18 mouse cellular contexts compared by ENCODE assay signal in the genomic region with DNA sequence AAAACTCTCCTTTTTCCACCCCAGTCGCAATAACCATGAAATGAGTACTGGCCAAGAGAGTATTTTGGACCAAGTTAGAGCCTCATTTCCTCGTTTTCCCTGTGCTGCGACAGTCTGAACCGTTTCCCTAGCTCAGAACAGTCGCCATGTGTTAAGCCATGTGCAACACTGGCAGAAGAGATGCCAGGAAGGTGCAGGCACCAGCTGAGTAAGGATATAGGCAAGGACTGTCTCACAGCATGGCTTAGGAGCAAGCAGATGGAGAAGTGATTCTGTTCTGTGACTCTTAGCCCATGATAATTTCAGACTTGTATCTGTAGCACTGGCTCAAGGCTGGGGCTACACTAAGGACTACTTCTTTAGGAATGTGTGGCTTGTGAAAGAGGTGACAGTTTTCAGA.
DNase-seq lines count a peak whose midpoint lies in the region; ATAC-seq lines count a peak whose summit lies in the region.
"Had no signal": no experiment of that assay in that cellular context is flagged by ENCODE, and none has a peak within 500 bp of the region (broad histone marks: within the 10 kb centered on the region; RNA-seq: fewer than 3 reads in every experiment).

No protein-coding gene starts in this region.

- H3K4me2 ChIP-seq in forebrain, embryonic 14.5 days (ENCODE audit: low read length) = no peak overlapping the region
- H3K4me2 ChIP-seq in forebrain, embryonic 12.5 days = no peak overlapping the region
- H3K4me2 ChIP-seq: hindbrain, embryonic 15.5 days; midbrain, embryonic 13.5 days had no signal

- H3K27me3 ChIP-seq in forebrain, embryonic 14.5 days (replicated peaks; ENCODE audit: control insufficient read depth, insufficient read depth, low read length) = no peaks in the 10 kb centered on the region
- H3K27me3 ChIP-seq in forebrain, embryonic 12.5 days = no peaks in the 10 kb centered on the region
- H3K27me3 ChIP-seq: hindbrain, embryonic 15.5 days; midbrain, embryonic 13.5 days had no signal

- ATAC-seq in forebrain, embryonic 14.5 days = peak; percentile 50; the same call in 1 of the 2 replicates
- no peak for ATAC-seq in forebrain, embryonic 12.5 days (ENCODE audit: low FRiP score)
- ATAC-seq: midbrain, embryonic 13.5 days had no signal

- no peak overlapping the region for H3K9ac ChIP-seq in forebrain, embryonic 14.5 days (ENCODE audit: low read length)
- H3K9ac ChIP-seq in forebrain, embryonic 12.5 days = no peak overlapping the region
- H3K9ac ChIP-seq: hindbrain, embryonic 15.5 days; midbrain, embryonic 13.5 days had no signal

- no peaks in the 10 kb centered on the region for H3K4me1 ChIP-seq in forebrain, embryonic 14.5 days (ENCODE audit: control insufficient read depth, insufficient read depth, low read length)
- no peaks in the 10 kb centered on the region for H3K4me1 ChIP-seq in forebrain, embryonic 12.5 days

- no peak for DNase-seq in forebrain, embryonic 14.5 days (ENCODE audit: low spot score)
- DNase-seq in layer of hippocampus, adult 9-11 months = peak; percentile 64
- DNase-seq in layer of hippocampus, adult 9-10 months (ENCODE audit: low spot score) = no peak
- peak; percentile 89 for DNase-seq in cerebellum, adult 11-12 months
- DNase-seq in cerebellum, postnatal 36 days = peak; percentile 71 to 72
- no peak for DNase-seq in gastrocnemius, postnatal 14 days
- DNase-seq in kidney, postnatal 10 days = no peak
- DNase-seq: adrenal gland, postnatal 14 days; kidney, adult 2 months; kidney, postnatal 36 days; lung, adult 2 months; lung, postnatal 4 days; thymus, adult 18-20 months had no signal

- H3K36me3 ChIP-seq in forebrain, embryonic 14.5 days (ENCODE audit: control insufficient read depth, insufficient read depth, low read length) = no peaks in the 10 kb centered on the region
- H3K36me3 ChIP-seq in forebrain, embryonic 12.5 days (replicated peaks) = no peaks in the 10 kb centered on the region
- H3K36me3 ChIP-seq: embryonic facial prominence, embryonic 10.5 days; hindbrain, embryonic 15.5 days; midbrain, embryonic 13.5 days had no signal

- H3K4me3 ChIP-seq in forebrain, embryonic 14.5 days (ENCODE audit: low read depth, low read length) = no peak overlapping the region
- no peak overlapping the region for H3K4me3 ChIP-seq in forebrain, embryonic 12.5 days (replicated peaks)
- H3K4me3 ChIP-seq: embryonic facial prominence, embryonic 10.5 days; erythroblast, embryonic 14.5 days; hindbrain, embryonic 15.5 days; midbrain, embryonic 13.5 days had no signal

- WGBS in forebrain, embryonic 14.5 days = 62% methylated on average over 5 of the region's 5 CpGs
- 74% methylated on average over 5 of the region's 5 CpGs for WGBS in forebrain, embryonic 12.5 days

- H3K9me3 ChIP-seq in forebrain, embryonic 14.5 days (replicated peaks; ENCODE audit: control insufficient read depth, low read length) = no peaks in the 10 kb centered on the region
- H3K9me3 ChIP-seq in forebrain, embryonic 12.5 days = no peaks in the 10 kb centered on the region
- H3K9me3 ChIP-seq: embryonic facial prominence, embryonic 10.5 days; hindbrain, embryonic 15.5 days; midbrain, embryonic 13.5 days had no signal

- intact Hi-C loops in gastrocnemius, postnatal 14 days (cut with DNase I; ENCODE audit: low total_unique reads) = no loop called here

- H3K27ac ChIP-seq in forebrain, embryonic 14.5 days (ENCODE audit: low read depth, low read length) = no peak overlapping the region
- no peak overlapping the region for H3K27ac ChIP-seq in forebrain, embryonic 12.5 days
- H3K27ac ChIP-seq: embryonic facial prominence, embryonic 10.5 days; hindbrain, embryonic 15.5 days; midbrain, embryonic 13.5 days had no signal

Comparison
In these comparisons a context has a peak if more than half of its experiments do, and no peak if none do; other contexts are left out.
1. DNase-seq: peak in layer of hippocampus, adult 9-11 months (single experiment), cerebellum, adult 11-12 months (single experiment) and cerebellum, postnatal 36 days (2 of 2); none in forebrain, embryonic 14.5 days (single experiment), layer of hippocampus, adult 9-10 months (single experiment), gastrocnemius, postnatal 14 days (single experiment) and kidney, postnatal 10 days (single experiment).